16 mouse cellular contexts compared by ENCODE assay signal in the genomic region with DNA sequence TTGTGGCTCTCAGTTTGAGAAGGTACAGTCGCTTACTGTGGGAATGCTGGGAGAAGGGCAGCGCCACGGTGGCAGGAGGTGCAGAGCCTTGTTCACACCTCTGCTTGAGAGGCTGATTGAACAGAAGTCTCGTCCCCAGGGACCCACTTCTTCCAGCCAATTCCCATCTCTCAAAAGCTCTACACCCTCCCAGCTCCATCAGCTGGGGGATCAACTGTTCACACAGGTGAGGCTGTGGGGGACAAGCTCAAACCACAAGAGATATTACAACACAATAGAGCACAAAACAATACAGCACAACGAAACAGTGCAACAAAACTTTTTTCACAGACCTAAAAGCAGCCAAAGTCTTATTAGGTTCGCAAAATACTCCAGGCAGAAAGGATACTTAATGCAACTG.
"Had no signal": no experiment of that assay in that cellular context is flagged by ENCODE, and none has a peak within 500 bp of the region (broad histone marks: within the 10 kb centered on the region; RNA-seq: fewer than 3 reads in every experiment).

No protein-coding gene starts in this region.

- H3K4me2 ChIP-seq: neural tube, embryonic 13.5 days; neural tube, embryonic 15.5 days; stomach, embryonic 15.5 days had no signal

- H3K36me3 ChIP-seq: neural tube, embryonic 13.5 days; neural tube, embryonic 15.5 days; stomach, embryonic 15.5 days had no signal

- H3K4me1 ChIP-seq: neural tube, embryonic 13.5 days; neural tube, embryonic 15.5 days; stomach, embryonic 15.5 days had no signal

- H3K9ac ChIP-seq: neural tube, embryonic 13.5 days; neural tube, embryonic 15.5 days; stomach, embryonic 15.5 days had no signal

- H3K27me3 ChIP-seq: neural tube, embryonic 13.5 days; neural tube, embryonic 15.5 days; stomach, embryonic 15.5 days had no signal

- H3K27ac ChIP-seq: neural tube, embryonic 13.5 days; neural tube, embryonic 15.5 days; stomach, embryonic 15.5 days; stomach, postnatal 0 days had no signal

- DNase-seq: retina, postnatal 1 day; right cerebral cortex, adult 18-20 months; right cerebral cortex, postnatal 14 days; right cerebral cortex, postnatal 25 days; right cerebral cortex, postnatal 4 days; spleen, adult 18-20 months; thymus, adult 18-20 months; thymus, adult 2 months; thymus, postnatal 14 days; thymus, postnatal 25 days; thymus, postnatal 36 days; thymus, postnatal 4 days had no signal

- H3K4me3 ChIP-seq: neural tube, embryonic 13.5 days; neural tube, embryonic 15.5 days; stomach, embryonic 15.5 days had no signal

- H3K9me3 ChIP-seq: neural tube, embryonic 13.5 days; neural tube, embryonic 15.5 days; stomach, embryonic 15.5 days had no signal
